Mouse (Mus musculus): ENCODE measurements at regions not wholly inside any gene's neighbourhood (a gene's known extent, or its start where the extent isn't known, plus 50 kb on each side); places are given as distances from the start of the nearest gene placed in this dataset.

DNA sequence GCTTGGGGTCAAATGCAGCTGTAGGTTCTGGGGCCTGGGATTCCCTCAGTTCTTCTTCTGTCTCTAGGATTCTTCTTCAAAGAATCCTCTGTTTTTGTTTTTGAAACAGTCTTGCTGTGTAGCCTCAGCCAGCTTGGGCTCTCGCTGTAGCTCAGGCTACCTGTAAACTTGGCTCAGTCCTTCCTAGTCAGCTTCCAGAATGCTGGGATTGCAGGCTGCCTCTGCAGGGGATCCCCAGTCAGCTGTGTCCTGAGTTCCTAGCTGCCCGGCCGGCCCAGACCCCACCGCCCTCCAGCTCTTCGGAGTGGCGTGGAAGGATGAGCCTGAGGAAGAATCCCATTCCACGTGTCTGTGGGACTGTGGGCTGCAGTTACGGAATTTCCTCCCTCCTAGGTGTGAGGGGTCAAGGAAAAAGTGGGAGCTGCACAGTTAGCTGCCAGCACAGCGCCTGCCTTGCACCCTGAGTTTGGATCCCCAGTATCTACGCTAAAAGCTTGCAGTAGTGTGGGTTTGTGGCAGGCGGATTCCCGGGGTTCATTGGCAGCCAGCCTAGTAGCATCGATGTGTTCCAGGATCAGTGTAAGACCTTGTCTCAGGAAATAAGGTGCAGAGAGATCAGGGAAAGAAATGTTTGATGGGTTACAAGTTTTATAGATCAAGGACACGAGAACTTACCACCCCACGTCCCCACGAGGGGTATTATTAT, 204.0 kb downstream of the Matn1 start:
- H3K9me3 ChIP-seq (replicated peaks; ENCODE audit: control insufficient read depth, insufficient read depth, low read length, poor library complexity, severe bottlenecking) = no peaks in the 10 kb centered on the region
- H3K27ac ChIP-seq (ENCODE audit: insufficient read depth, low read length) = no peak overlapping the region
- TF ChIP-seq CTCF (IDR thresholded peaks at IDR 0.05; ENCODE audit: low read depth, low read length) (no peak), POLR2A (IDR thresholded peaks at IDR 0.05; ENCODE audit: insufficient read depth, low read length) (no peak), EP300 (IDR thresholded peaks at IDR 0.05; ENCODE audit: insufficient read depth, low read depth, low read length) (no peak)
- H3K36me3 ChIP-seq (ENCODE audit: control insufficient read depth, insufficient read depth, low read length, poor library complexity, severe bottlenecking) = no peaks in the 10 kb centered on the region
- no peaks in the 10 kb centered on the region for H3K4me1 ChIP-seq (ENCODE audit: control insufficient read depth, insufficient read depth, low read length)
- H3K27me3 ChIP-seq (ENCODE audit: control insufficient read depth, insufficient read depth, low read length, poor library complexity, severe bottlenecking) = no peaks in the 10 kb centered on the region
- no peak overlapping the region for H3K9ac ChIP-seq (ENCODE audit: low read depth, poor library complexity, severe bottlenecking)
- H3K4me3 ChIP-seq (ENCODE audit: low read depth, low read length) = no peak overlapping the region

DNA sequence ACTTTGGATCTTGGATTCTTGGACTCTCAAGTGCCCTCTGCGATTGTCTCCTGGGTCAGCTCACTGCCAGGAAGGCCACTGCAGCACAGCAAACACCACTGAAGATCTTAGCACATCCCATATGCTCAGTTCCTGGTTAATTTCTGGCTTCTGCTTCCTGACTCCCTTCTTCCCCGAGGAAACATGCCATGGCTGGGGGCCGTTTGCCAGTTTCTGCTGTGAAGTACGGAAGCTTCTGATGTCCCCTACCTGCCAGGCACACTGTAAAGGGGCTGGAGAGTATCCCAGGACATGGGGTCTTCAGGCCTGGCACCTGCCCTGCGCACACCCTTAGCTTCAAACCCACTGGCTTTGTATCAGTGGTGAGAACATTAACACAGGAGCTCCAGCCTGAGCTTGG, 205.3 kb downstream of the Matn1 start:
- Histone ChIP-seq H3K4me1 (ENCODE audit: control insufficient read depth, insufficient read depth, low read length) (no peaks in the 10 kb centered on the region), H3K27ac (ENCODE audit: insufficient read depth, low read length) (no peak overlapping the region)

DNA sequence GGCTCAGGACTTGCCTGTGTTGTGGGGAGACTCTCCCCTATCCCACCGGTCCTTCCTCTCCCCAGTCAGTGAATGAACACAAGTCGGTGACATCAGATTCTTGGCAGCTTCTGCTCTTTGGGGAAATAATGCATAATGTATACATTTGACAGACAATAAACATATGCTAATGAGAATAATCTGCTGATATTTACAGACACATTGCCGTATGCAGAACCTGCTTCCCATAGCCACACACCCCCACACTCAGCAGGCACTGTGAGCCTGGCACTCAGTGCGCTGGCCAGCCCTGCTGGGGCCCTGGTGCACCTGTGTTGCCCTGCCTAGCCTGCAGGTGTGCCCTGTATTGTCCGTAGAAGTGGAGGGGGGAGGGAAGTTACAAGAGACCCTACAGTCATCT, 215.5 kb downstream of the Matn1 start:
- no peaks in the 10 kb centered on the region for H3K9me3 ChIP-seq (replicated peaks; ENCODE audit: control insufficient read depth, insufficient read depth, low read length, poor library complexity, severe bottlenecking)
- H3K4me3 ChIP-seq (ENCODE audit: low read depth, low read length) = no peak overlapping the region
- H3K4me1 ChIP-seq (ENCODE audit: control insufficient read depth, insufficient read depth, low read length) = no peaks in the 10 kb centered on the region
- H3K36me3 ChIP-seq (ENCODE audit: control insufficient read depth, insufficient read depth, low read length, poor library complexity, severe bottlenecking) = no peaks in the 10 kb centered on the region
- no peak overlapping the region for H3K27ac ChIP-seq (ENCODE audit: insufficient read depth, low read length)
- TF ChIP-seq POLR2A (IDR thresholded peaks at IDR 0.05; ENCODE audit: insufficient read depth, low read length) (no peak), CTCF (IDR thresholded peaks at IDR 0.05; ENCODE audit: low read depth, low read length) (no peak), EP300 (IDR thresholded peaks at IDR 0.05; ENCODE audit: insufficient read depth, low read depth, low read length) (no peak)
- no peaks in the 10 kb centered on the region for H3K27me3 ChIP-seq (ENCODE audit: control insufficient read depth, insufficient read depth, low read length, poor library complexity, severe bottlenecking)
- H3K9ac ChIP-seq (ENCODE audit: low read depth, poor library complexity, severe bottlenecking) = no peak overlapping the region

More for the DNA sequence above, 205.3 kb downstream of the Matn1 start:
- Histone ChIP-seq H3K36me3 (ENCODE audit: control insufficient read depth, insufficient read depth, low read length, poor library complexity, severe bottlenecking) (no peaks in the 10 kb centered on the region), H3K9me3 (replicated peaks; ENCODE audit: control insufficient read depth, insufficient read depth, low read length, poor library complexity, severe bottlenecking) (no peaks in the 10 kb centered on the region), H3K4me3 (ENCODE audit: low read depth, low read length) (no peak overlapping the region), H3K27me3 (ENCODE audit: control insufficient read depth, insufficient read depth, low read length, poor library complexity, severe bottlenecking) (no peaks in the 10 kb centered on the region), H3K9ac (ENCODE audit: low read depth, poor library complexity, severe bottlenecking) (no peak overlapping the region)
- TF ChIP-seq CTCF (IDR thresholded peaks at IDR 0.05; ENCODE audit: low read depth, low read length) (no peak), EP300 (IDR thresholded peaks at IDR 0.05; ENCODE audit: insufficient read depth, low read depth, low read length) (no peak), POLR2A (IDR thresholded peaks at IDR 0.05; ENCODE audit: insufficient read depth, low read length) (no peak)

DNA sequence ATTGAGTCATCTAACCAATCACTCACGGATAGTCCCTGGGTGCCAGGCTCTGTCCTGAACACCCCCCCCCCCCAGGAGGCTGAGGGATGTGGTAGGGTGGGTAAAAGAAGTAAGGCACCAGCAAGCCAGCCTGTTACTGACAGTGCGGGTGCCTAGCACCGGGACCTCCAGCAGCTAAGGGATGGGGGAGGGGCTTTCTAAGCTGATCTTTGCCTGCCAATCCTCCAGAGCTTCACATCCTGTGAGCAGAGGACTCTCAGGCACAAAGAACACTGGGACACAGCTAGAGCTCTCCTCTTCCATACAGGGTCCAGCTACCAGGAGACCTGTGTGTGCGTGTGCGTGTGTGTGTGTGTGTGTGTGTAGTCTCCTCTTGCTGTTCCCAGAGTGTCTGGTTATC, 215.9 kb downstream of the Matn1 start:
- H3K4me1 ChIP-seq (ENCODE audit: control insufficient read depth, insufficient read depth, low read length) = no peaks in the 10 kb centered on the region
- no peaks in the 10 kb centered on the region for H3K36me3 ChIP-seq (ENCODE audit: control insufficient read depth, insufficient read depth, low read length, poor library complexity, severe bottlenecking)
- no peak overlapping the region for H3K4me3 ChIP-seq (ENCODE audit: low read depth, low read length)

DNA sequence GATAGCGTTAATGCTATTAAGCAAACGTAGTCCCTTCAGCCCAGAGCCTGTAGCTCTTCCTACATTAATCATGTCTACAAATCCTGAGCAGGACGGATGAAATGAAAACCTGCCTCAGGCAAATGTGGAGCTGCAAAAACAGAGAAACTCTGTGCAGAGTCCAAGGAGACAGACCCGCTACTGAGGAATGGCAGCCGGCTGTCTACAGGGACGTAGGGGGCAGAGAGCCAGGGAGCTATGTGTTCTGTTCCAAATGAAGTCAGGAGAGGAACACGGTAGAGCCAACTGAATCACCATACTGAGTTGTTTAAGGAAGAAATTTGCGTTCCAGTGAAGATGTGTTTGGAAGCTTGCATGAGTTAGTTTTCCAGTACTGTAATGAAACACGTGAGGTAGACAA, 217.3 kb downstream of the Matn1 start:
- Histone ChIP-seq H3K36me3 (ENCODE audit: control insufficient read depth, insufficient read depth, low read length, poor library complexity, severe bottlenecking) (no peaks in the 10 kb centered on the region), H3K4me1 (ENCODE audit: control insufficient read depth, insufficient read depth, low read length) (no peaks in the 10 kb centered on the region)
- TF ChIP-seq EP300 (IDR thresholded peaks at IDR 0.05; ENCODE audit: insufficient read depth, low read depth, low read length) = no peak
- TF ChIP-seq POLR2A (IDR thresholded peaks at IDR 0.05; ENCODE audit: insufficient read depth, low read length) = no peak
- TF ChIP-seq CTCF (IDR thresholded peaks at IDR 0.05; ENCODE audit: low read depth, low read length) = no peak

More for the DNA sequence above, 215.9 kb downstream of the Matn1 start:
- Histone ChIP-seq H3K27ac (ENCODE audit: insufficient read depth, low read length) (no peak overlapping the region), H3K9ac (ENCODE audit: low read depth, poor library complexity, severe bottlenecking) (no peak overlapping the region), H3K9me3 (replicated peaks; ENCODE audit: control insufficient read depth, insufficient read depth, low read length, poor library complexity, severe bottlenecking) (no peaks in the 10 kb centered on the region), H3K27me3 (ENCODE audit: control insufficient read depth, insufficient read depth, low read length, poor library complexity, severe bottlenecking) (no peaks in the 10 kb centered on the region)
- TF ChIP-seq POLR2A (IDR thresholded peaks at IDR 0.05; ENCODE audit: insufficient read depth, low read length) (no peak), CTCF (IDR thresholded peaks at IDR 0.05; ENCODE audit: low read depth, low read length) (no peak), EP300 (IDR thresholded peaks at IDR 0.05; ENCODE audit: insufficient read depth, low read depth, low read length) (no peak)

DNA sequence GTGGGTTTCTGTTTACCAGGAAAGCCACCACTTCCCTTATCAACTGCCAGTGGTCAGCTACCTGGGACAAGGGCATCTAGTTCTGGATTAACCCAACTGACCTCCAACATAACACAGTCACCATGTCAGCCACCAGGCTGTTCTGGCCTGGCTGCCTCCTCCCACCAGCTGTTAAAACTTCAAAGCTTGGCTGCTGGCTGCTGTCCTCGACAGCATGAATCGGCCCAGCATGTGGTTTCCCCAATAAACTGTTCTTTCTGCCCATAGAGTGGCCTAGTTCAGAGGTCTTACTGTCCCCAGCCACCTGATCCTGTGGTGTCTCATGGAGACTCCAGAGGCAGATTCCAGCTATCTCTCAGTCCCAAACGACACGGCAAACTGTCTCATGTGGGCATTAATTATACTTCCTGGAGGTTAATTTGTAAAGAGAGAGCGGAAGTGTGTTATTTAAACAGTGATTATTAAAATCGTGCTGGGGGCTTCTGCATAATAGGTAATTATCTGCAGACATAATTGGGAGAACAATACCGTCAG, 219.7 kb downstream of the Matn1 start:
- H3K9me3 ChIP-seq (replicated peaks; ENCODE audit: control insufficient read depth, insufficient read depth, low read length, poor library complexity, severe bottlenecking) = no peaks in the 10 kb centered on the region
- no peaks in the 10 kb centered on the region for H3K36me3 ChIP-seq (ENCODE audit: control insufficient read depth, insufficient read depth, low read length, poor library complexity, severe bottlenecking)
- no peak for TF ChIP-seq POLR2A (IDR thresholded peaks at IDR 0.05; ENCODE audit: insufficient read depth, low read length)
- TF ChIP-seq EP300 (IDR thresholded peaks at IDR 0.05; ENCODE audit: insufficient read depth, low read depth, low read length) = no peak
- TF ChIP-seq CTCF (IDR thresholded peaks at IDR 0.05; ENCODE audit: low read depth, low read length) = no peak
- H3K27me3 ChIP-seq (ENCODE audit: control insufficient read depth, insufficient read depth, low read length, poor library complexity, severe bottlenecking) = no peaks in the 10 kb centered on the region
- no peak overlapping the region for H3K27ac ChIP-seq (ENCODE audit: insufficient read depth, low read length)
- H3K4me1 ChIP-seq (ENCODE audit: control insufficient read depth, insufficient read depth, low read length) = no peaks in the 10 kb centered on the region
- H3K9ac ChIP-seq (ENCODE audit: low read depth, poor library complexity, severe bottlenecking) = no peak overlapping the region
- no peak overlapping the region for H3K4me3 ChIP-seq (ENCODE audit: low read depth, low read length)

More for the DNA sequence above, 217.3 kb downstream of the Matn1 start:
- H3K9ac ChIP-seq (ENCODE audit: low read depth, poor library complexity, severe bottlenecking) = no peak overlapping the region
- no peak overlapping the region for H3K4me3 ChIP-seq (ENCODE audit: low read depth, low read length)
- no peak overlapping the region for H3K27ac ChIP-seq (ENCODE audit: insufficient read depth, low read length)
- H3K27me3 ChIP-seq (ENCODE audit: control insufficient read depth, insufficient read depth, low read length, poor library complexity, severe bottlenecking) = no peaks in the 10 kb centered on the region
- H3K9me3 ChIP-seq (replicated peaks; ENCODE audit: control insufficient read depth, insufficient read depth, low read length, poor library complexity, severe bottlenecking) = no peaks in the 10 kb centered on the region

Measured in ES-Bruce4 (cell line).